Mouse (Mus musculus) CH12.LX (cell line): Measurements from ENCODE around the gene Slc9c1.

Experiments used
- CHD1 ChIP-seq: IDR thresholded peaks from 2 replicates; pipeline ENCODE4 v1.6.1; 2012; ENCODE audit warnings: low read depth, low read length, improper control_type of control experiment, inconsistent platforms
- CTCF ChIP-seq, 2 experiments: IDR thresholded peaks in 1 of 2; conservative IDR thresholded peaks in 1 of 2; 2 replicates each; pipeline ENCODE4 v1.5.1; 2011 to 2012; ENCODE audit warnings: low read depth in 2 of 2, low read length in 2 of 2, improper control_type of control experiment in 1 of 2, inconsistent platforms in 1 of 2, mild to moderate bottlenecking in 1 of 2, moderate library complexity in 1 of 2
- EP300 ChIP-seq: IDR thresholded peaks from 2 replicates; pipeline ENCODE4 v1.6.1; 2011; ENCODE audit warnings: low read length, improper control_type of control experiment
- MAFK ChIP-seq: IDR thresholded peaks from 2 replicates; pipeline ENCODE4 v1.6.1; 2011; ENCODE audit warnings: low read length, improper control_type of control experiment; ENCODE audit not compliant: insufficient replicate concordance
- MAX ChIP-seq: IDR thresholded peaks from 2 replicates; pipeline ENCODE4 v1.6.1; 2011; ENCODE audit warnings: low read length, improper control_type of control experiment
- MAZ ChIP-seq: IDR thresholded peaks from 2 replicates; pipeline ENCODE4 v1.6.1; 2012; ENCODE audit warnings: low read depth, mild to moderate bottlenecking, inconsistent platforms, low read length, improper control_type of control experiment, moderate library complexity
- POLR2A ChIP-seq: IDR thresholded peaks from 2 replicates; pipeline ENCODE4 v1.6.1; 2011; ENCODE audit warnings: low read depth, mild to moderate bottlenecking, improper control_type of control experiment, low read length
- POLR2AphosphoS2 ChIP-seq: IDR thresholded peaks from 2 replicates; pipeline ENCODE4 v1.6.1; 2011; ENCODE audit warnings: low read depth, low read length, improper control_type of control experiment
- RAD21 ChIP-seq: IDR thresholded peaks from 2 replicates; pipeline ENCODE4 v1.6.1; 2011; ENCODE audit warnings: low read depth, mild to moderate bottlenecking, low read length, improper control_type of control experiment, moderate library complexity
- RCOR1 ChIP-seq: conservative IDR thresholded peaks from 2 replicates; pipeline ENCODE4 v1.6.1; 2012; ENCODE audit warnings: low read depth, mild to moderate bottlenecking, inconsistent platforms, low read length, improper control_type of control experiment
- TBP ChIP-seq: conservative IDR thresholded peaks from 2 replicates; pipeline ENCODE4 v1.6.1; 2011; ENCODE audit warnings: low read depth, low read length, improper control_type of control experiment
- USF1 ChIP-seq: IDR thresholded peaks from 2 replicates; pipeline ENCODE4 v1.6.1; 2014; ENCODE audit warnings: low read depth, mild to moderate bottlenecking, inconsistent platforms, low read length, improper control_type of control experiment
- ZC3H11A ChIP-seq: IDR thresholded peaks from 2 replicates; pipeline ENCODE4 v1.6.1; 2012; ENCODE audit warnings: low read depth, mild to moderate bottlenecking, inconsistent platforms, low read length, improper control_type of control experiment
- ZNF384 ChIP-seq: IDR thresholded peaks from 2 replicates; pipeline ENCODE4 v1.6.1; 2012; ENCODE audit warnings: low read depth, low read length, improper control_type of control experiment, inconsistent platforms

DNA sequence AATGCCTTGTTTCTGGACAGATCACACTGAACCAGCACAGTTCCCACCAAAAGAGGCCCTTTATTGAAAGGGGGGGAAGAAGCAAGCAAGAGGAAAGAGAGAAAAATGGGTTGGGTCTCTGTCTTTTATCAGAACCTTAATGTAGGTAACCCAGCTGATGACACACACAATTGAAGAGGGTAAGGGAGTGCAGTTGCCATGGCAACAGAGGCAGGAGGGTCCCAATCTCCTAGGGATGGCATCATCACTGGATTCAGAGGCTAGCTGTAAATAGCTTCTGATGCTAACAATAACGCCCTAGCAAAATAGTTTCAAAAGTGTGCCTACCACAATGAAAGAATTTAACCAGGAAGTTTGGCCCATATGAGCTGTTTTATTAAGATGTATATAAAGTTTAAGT lies 58.5 kb downstream of the Slc9c1 start:
- TF ChIP-seq ZC3H11A (no peak), EP300 (no peak), CTCF (conservative IDR thresholded peaks at IDR 0.05 in 1 of 2, IDR thresholded peaks at IDR 0.05 in 1 of 2; ENCODE audit: low read depth in 2 of 2, low read length in 2 of 2) (no peak), USF1 (no peak), MAX (no peak), CHD1 (no peak), POLR2A (no peak), RCOR1 (no peak), MAZ (no peak), RAD21 (no peak), POLR2AphosphoS2 (no peak), ZNF384 (no peak), TBP (no peak), MAFK (no peak)
